Mouse (Mus musculus) adrenal gland, postnatal 0 days (tissue): ENCODE results near the gene Xiap. TPM values are rescaled to one million over a fixed set of nuclear protein-coding genes. Genes with fewer than 3 reads are reported as not detected.

Experiments used
- polyA plus RNA-seq: library from polyadenylated mRNA; unstranded; fragments of >200 nt; fragmentation: Nextera tagmentation; extraction: Ambion mirVana; gene quantifications from 2 replicates; pipeline ENCODE4 v1.2.1, GENCODE M21; 2015

Xiap gene
- 9.6 and 9.8 TPM in 2 replicates for polyA plus RNA-seq

GRCm38 (mm10) chrX:42059282-42060068 is at the start of gene Xiap:
Gene Xiap (plus strand): TSS chrX:42059679.

DNA sequence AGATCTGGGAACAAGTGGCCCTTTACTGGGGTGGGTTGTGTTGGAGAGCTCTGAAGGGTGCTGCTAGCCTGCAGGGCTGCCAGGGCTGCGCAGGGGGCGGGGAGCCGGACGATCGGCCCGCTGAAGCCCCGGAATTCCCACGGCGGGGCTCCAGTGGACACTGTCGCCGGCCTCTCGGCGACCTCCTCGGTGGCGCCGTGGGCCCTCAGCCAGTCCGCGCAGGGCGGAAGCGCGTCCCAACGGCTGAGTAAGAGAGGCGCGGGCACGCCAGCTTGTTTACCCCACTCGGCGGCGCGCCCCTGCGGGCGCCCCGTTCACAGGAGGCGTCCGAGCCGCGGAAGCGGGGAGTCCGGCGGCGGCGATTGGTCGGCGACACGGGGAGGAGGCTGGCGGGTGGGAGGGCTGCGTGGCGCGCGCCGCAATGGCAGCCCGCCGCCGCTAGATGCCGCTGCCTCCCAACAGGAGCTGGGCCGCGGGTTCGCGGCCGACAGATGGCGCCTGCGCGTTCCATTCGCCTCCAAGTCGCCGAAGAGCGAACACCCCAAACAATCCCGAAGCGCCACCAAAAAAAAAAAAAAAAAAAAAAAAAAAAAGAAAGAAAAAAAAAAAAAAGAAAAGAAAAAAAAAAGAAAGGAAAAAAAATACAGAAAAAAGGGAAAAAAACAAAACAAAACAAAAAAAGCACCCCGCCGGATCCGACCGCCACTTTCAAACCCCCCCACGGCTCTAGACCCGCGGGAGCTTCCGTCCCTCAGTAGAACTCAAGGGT is 89.5 kb downstream of the Xiap start, which contains the start of gene Stag2:
Gene Stag2 (plus strand): TSS at position 530 of the 769 bp plus-strand sequence.

Other genes starting within 250 kb of the Xiap start
- 31.5 and 60.2 TPM in 2 replicates for gene Thoc2, start 139.0 kb upstream of the Xiap start, polyA plus RNA-seq
- 25.2 and 30.2 TPM in 2 replicates for gene Stag2, start 89.6 kb downstream of the Xiap start, polyA plus RNA-seq